Mouse (Mus musculus) stomach, postnatal 0 days (tissue): ENCODE results near the gene Gm10309.

Source experiments
- CTCF ChIP-seq: IDR thresholded peaks from 2 replicates; pipeline ENCODE4 v1.5.1; 2016; ENCODE audit warnings: antibody characterized with exemption, low read depth, mild to moderate bottlenecking, moderate library complexity
- EP300 ChIP-seq: optimal IDR thresholded peaks from 2 replicates; pipeline ENCODE3; 2016; ENCODE audit warnings: antibody characterized with exemption

DNA sequence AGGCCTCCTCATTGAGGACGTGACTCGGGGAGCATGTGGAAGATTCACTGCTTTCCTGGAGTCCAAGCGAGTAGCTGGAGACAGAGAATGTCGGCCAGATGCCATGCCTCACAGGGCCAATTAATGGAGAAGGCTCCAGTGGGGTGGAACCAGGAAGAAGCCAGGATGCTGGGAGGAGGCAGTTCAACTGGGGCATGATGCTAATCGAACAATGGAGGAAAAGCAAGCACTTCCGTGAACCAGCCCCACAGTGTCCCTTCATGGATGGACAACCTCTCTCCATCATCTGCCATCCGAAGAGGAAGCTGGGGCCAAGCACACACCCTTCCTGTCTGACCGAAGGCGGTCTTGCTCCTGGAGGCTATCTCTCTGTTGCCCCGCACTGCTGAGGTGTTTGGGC lies 44.1 kb upstream of the Gm10309 start:
- TF ChIP-seq CTCF (no peak), EP300 (no peak)
